Mouse (Mus musculus) heart, embryonic 11.5 days (tissue): ENCODE measurements around the gene Gins1. TPM values are rescaled to one million over a fixed set of nuclear protein-coding genes. Genes with fewer than 3 reads are reported as not detected.
A peak's percentile ranks its signal among the peaks of the same experiment; 100 is the strongest.

Experiments
- ATAC-seq: fragments of 200-750 bp; cut with Nextera tagmentation; replicated peaks from 2 replicates; pipeline ENCODE4 v1.8.0; 2017; ENCODE audit warnings: moderate library complexity; ENCODE audit not compliant: insufficient number of reproducible peaks, low FRiP score, low TSS enrichment
- H3K27ac ChIP-seq: fragments of 300-500 bp; sonication (generic); 2 replicates; pipeline ENCODE4 v1.5.1; 2014; ENCODE audit warnings: mild to moderate bottlenecking, low read depth, low read length
- H3K27me3 ChIP-seq: fragments of 300-500 bp; sonication (generic); 2 replicates; pipeline ENCODE4 v1.6.1; 2014; ENCODE audit warnings: mild to moderate bottlenecking, low read length, mixed read lengths; ENCODE audit not compliant: control insufficient read depth, insufficient read depth
- H3K36me3 ChIP-seq: fragments of 300-500 bp; sonication (generic); 2 replicates; pipeline ENCODE4 v1.6.1; 2014; ENCODE audit warnings: mild to moderate bottlenecking, low read length, moderate library complexity, mixed read lengths; ENCODE audit not compliant: control insufficient read depth, insufficient read depth
- H3K4me1 ChIP-seq: fragments of 300-500 bp; sonication (generic); 2 replicates; pipeline ENCODE4 v1.6.1; 2014; ENCODE audit warnings: low read length; ENCODE audit not compliant: control insufficient read depth, insufficient read depth
- H3K4me2 ChIP-seq: fragments of 300-500 bp; sonication (generic); 2 replicates; pipeline ENCODE4 v1.6.1; 2014; ENCODE audit warnings: mild to moderate bottlenecking, moderate library complexity
- H3K4me3 ChIP-seq: fragments of 300-500 bp; sonication (generic); 2 replicates; pipeline ENCODE4 v1.5.1; 2014; ENCODE audit warnings: low read depth, low read length
- H3K9ac ChIP-seq: fragments of 300-500 bp; sonication (generic); 2 replicates; pipeline ENCODE4 v1.6.1; 2014; ENCODE audit warnings: mild to moderate bottlenecking, low read depth, low read length, moderate library complexity
- H3K9me3 ChIP-seq: fragments of 300-500 bp; sonication (generic); replicated peaks from 2 replicates; pipeline ENCODE4 v1.6.1; 2016; ENCODE audit warnings: low read length; ENCODE audit not compliant: control insufficient read depth
- WGBS: fragments of 180-500 bp; shearing (Covaris S2); extraction: QIAGEN DNeasy Blood & Tissue Kit; methylation state at CpG from one replicate; pipeline ENCODE4 v1.1.7; 2014; ENCODE audit not compliant: insufficient replicate concordance; 5-methylcytosine and 5-hydroxymethylcytosine counted together
- polyA plus RNA-seq: library from polyadenylated mRNA; unstranded; fragments of >200 nt; fragmentation: Nextera tagmentation; extraction: Ambion mirVana; gene quantifications from 2 replicates; pipeline ENCODE4 v1.2.1, GENCODE M21; 2014

Gins1 gene
- polyA plus RNA-seq, 1 experiment from 2014 or later: 37.8 TPM

DNA sequence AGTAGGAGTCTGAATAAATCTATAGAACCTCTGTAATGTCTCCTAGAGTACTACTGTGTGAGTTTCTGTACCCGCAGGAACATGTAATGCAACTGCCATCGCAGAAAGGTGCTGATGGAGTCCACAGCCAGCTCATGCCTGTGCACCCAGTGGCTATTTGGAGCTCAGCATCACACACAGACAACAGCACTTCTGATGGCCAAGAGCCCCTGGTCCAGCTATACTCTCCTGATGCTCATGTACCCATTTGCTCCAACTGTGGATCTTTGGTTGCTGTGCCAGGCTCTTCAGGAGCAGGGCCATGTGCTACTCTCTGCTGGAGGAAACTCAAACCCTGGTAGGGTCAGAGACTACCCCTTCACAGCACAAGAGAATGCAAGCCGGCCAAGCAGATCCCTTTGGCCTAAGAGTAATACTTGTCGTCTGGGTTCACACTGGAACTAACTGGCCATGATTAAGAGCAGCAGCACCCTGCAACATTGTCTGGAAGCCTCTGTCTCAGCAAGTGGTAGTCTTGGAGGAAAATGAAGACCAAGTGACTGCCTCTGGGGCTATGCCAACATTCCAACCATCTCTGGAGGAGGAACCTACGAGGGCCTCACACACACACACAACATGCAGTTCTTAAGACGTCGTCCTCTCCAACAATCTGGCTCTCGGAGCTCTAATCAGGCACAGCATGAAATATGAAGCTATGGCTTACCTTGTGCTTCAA, 68.4 kb downstream of the Gins1 start:
- H3K9me3 ChIP-seq: no peaks in the 10 kb centered on the region
- H3K27me3 ChIP-seq: no peaks in the 10 kb centered on the region
- no peaks in the 10 kb centered on the region for H3K4me1 ChIP-seq
- H3K4me3 ChIP-seq: no peak overlapping the region
- H3K36me3 ChIP-seq: peaks cover 5% of the 10 kb centered on the region; the same call in 1 of the 2 replicates
- no peak overlapping the region for H3K4me2 ChIP-seq
- H3K9ac ChIP-seq: no peak overlapping the region
- ATAC-seq: no peak
- 90% methylated on average over 8 of the region's 8 CpGs for WGBS
- H3K27ac ChIP-seq: no peak overlapping the region

DNA sequence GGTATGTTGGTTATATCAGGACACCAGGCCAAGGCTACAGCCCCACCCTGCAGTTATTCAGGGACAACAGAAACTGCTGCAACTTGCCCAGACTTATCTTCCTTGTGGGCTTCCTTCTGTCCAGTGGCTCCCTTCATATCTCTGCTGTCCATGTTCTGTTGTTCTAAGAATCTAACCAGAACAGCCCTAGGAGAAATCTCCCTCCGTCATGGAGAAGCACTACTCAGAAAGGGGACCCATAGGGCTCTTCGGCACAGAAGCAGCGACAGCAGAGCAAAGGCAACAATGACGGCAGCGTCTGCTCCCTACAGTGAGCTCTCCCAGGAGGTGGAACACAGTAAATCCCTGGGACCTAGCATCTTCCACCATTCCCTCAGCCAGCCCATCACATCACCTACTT, 71.7 kb downstream of the Gins1 start:
- peaks cover 5% of the 10 kb centered on the region; the same call in 1 of the 2 replicates for H3K36me3 ChIP-seq

GRCm38 (mm10) chr2:150977676-150978075, 72.5 kb downstream of the Gins1 start:
- Histone ChIP-seq H3K27ac (peak overlapping the region; percentile 79), H3K9ac (no peak overlapping the region), H3K27me3 (no peaks in the 10 kb centered on the region), H3K4me2 (no peak overlapping the region), H3K36me3 (peaks cover 5% of the 10 kb centered on the region; the same call in 1 of the 2 replicates), H3K9me3 (no peaks in the 10 kb centered on the region), H3K4me3 (no peak overlapping the region), H3K4me1 (peaks cover 4% of the 10 kb centered on the region; the same call in 1 of the 2 replicates)
- ATAC-seq: no peak
- 85% methylated on average over 6 of the region's 6 CpGs for WGBS

More for the DNA sequence above, 71.7 kb downstream of the Gins1 start:
- peak overlapping the region; percentile 2; the same call in 1 of the 2 replicates for H3K4me2 ChIP-seq
- H3K27ac ChIP-seq: peak overlapping the region; percentile 79
- WGBS: 66% methylated on average over 5 of the region's 5 CpGs
- H3K9ac ChIP-seq: no peak overlapping the region
- no peak overlapping the region for H3K4me3 ChIP-seq
- ATAC-seq: peak; percentile 86
- no peaks in the 10 kb centered on the region for H3K9me3 ChIP-seq
- no peaks in the 10 kb centered on the region for H3K27me3 ChIP-seq
- peaks cover 4% of the 10 kb centered on the region; the same call in 1 of the 2 replicates for H3K4me1 ChIP-seq

GRCm38 (mm10) chr2:150978791-150979190, 73.6 kb downstream of the Gins1 start:
- Histone ChIP-seq H3K4me2 (no peak overlapping the region), H3K27ac (no peak overlapping the region), H3K27me3 (no peaks in the 10 kb centered on the region), H3K9me3 (no peaks in the 10 kb centered on the region), H3K4me3 (no peak overlapping the region), H3K36me3 (no peaks in the 10 kb centered on the region), H3K9ac (no peak overlapping the region), H3K4me1 (peaks cover 4% of the 10 kb centered on the region; the same call in 1 of the 2 replicates)
- WGBS: 67% methylated on average over 3 of the region's 3 CpGs
- ATAC-seq: no peak

- Histone ChIP-seq H3K4me2 (no peak overlapping the region), H3K27ac (no peak overlapping the region), H3K9ac (no peak overlapping the region), H3K27me3 (no peaks in the 10 kb centered on the region), H3K36me3 (no peaks in the 10 kb centered on the region), H3K4me3 (no peak overlapping the region), H3K9me3 (no peaks in the 10 kb centered on the region), H3K4me1 (peaks cover 4% of the 10 kb centered on the region; the same call in 1 of the 2 replicates)
- ATAC-seq: no peak
- 83% methylated on average over 14 of the region's 14 CpGs for WGBS
Measured at GRCm38 (mm10) chr2:150979861-150980620, 74.8 kb downstream of the Gins1 start.

Other genes starting within 250 kb of the Gins1 start
- gene Acss1, start 236.9 kb upstream of the Gins1 start, polyA plus RNA-seq: 14.8 and 16.8 TPM in 2 replicates
- not detected in 2 replicates for gene Vsx1, start 216.0 kb upstream of the Gins1 start, polyA plus RNA-seq
- 18.9 and 20.2 TPM in 2 replicates for gene Entpd6, start 156.4 kb upstream of the Gins1 start, polyA plus RNA-seq
- 84.4 and 120 TPM in 2 replicates for gene Pygb, start 118.7 kb upstream of the Gins1 start, polyA plus RNA-seq
- gene Abhd12, start 659 bp upstream of the Gins1 start, polyA plus RNA-seq: 44.9 and 49.2 TPM in 2 replicates
- gene Ninl, start 134.0 kb downstream of the Gins1 start, polyA plus RNA-seq: 7.0 and 8.0 TPM in 2 replicates
- gene Nanp, start 134.0 kb downstream of the Gins1 start, polyA plus RNA-seq: 28.6 and 36.4 TPM in 2 replicates
- not detected in 2 replicates for gene Gm14151, start 186.9 kb downstream of the Gins1 start, polyA plus RNA-seq
- gene Gm14147, start 192.8 kb downstream of the Gins1 start, polyA plus RNA-seq: not detected in 2 replicates